Mouse (Mus musculus): ENCODE measurements at regions not wholly inside any gene's neighbourhood (a gene's known extent, or its start where the extent isn't known, plus 50 kb on each side); places are given as distances from the start of the nearest gene placed in this dataset.

DNA sequence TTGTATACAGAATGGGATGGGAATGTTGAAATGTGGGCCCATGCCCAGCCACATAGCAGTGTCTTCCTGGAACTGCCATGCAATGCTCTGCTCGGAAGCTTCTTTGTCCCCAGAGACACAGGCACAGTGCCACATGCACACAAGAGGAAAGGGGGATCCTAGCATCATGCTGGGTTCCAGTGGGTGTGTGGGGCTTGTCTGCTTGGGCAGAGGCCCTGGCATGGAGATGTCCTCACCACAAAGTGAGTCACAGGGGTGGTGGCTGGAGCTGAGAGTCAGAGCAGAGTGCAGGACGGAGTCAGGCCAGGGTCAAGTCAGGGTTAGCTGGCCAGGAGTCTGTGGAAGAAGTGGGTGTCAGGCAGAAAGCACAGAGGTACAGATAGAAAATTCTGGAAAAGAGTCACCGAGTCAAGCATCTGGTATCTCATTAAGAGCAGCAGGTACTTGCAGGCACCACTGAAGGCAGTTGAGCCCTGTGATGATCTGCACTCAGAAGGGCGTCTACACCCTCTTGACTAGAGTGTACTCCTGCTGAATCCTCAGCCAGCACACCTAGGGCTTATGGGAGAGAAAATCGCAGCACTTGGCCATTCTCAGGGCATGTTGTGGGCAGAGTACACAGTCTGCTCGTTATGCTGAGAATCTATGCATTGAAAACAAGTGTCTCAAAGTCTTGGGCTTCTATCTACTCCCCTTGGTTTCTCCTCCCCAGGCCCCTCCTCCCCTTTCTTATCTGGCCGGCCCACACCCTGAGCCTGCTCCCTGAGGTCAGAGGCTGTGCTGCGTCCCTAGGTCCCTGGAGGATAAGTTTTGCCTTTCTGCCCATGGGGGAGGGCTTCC lies 85.3 kb downstream of the Ackr3 start:
- TF ChIP-seq TAL1 (IDR thresholded peaks at IDR 0.05; ENCODE audit: low read length) (peak; percentile 70), GATA1 (IDR thresholded peaks at IDR 0.05; ENCODE audit: low read length) (peak; percentile 88)

All from erythroblast, embryonic 14.5 days (primary cell).